Mouse (Mus musculus): Measurements from ENCODE around the gene Srrm2. TPM values are rescaled to one million over a fixed set of nuclear protein-coding genes. Genes with fewer than 3 reads are reported as not detected.

Srrm2 gene
- polyA plus RNA-seq, 1 experiment from 2014 or later, result 562 TPM

GRCm38 (mm10) chr17:23823614-23824013 is 33.3 kb downstream of the Srrm2 start:
- Histone ChIP-seq H3K4me1 (peaks cover 36% of the 10 kb centered on the region), H3K4me3 (no peak overlapping the region), H3K27me3 (ENCODE audit: low read depth, poor library complexity, severe bottlenecking) (no peaks in the 10 kb centered on the region), H3K27ac (no peak overlapping the region), H3K36me3 (peaks cover 90% of the 10 kb centered on the region), H3K9me3 (replicated peaks) (0 out of 2 replicates have a peak, but pooled peaks cover 4% of the 10 kb centered on the region)
- WGBS, result 93% methylated on average over 12 of the region's 12 CpGs
- no peak for DNase-seq (ENCODE audit: low spot score)

DNA sequence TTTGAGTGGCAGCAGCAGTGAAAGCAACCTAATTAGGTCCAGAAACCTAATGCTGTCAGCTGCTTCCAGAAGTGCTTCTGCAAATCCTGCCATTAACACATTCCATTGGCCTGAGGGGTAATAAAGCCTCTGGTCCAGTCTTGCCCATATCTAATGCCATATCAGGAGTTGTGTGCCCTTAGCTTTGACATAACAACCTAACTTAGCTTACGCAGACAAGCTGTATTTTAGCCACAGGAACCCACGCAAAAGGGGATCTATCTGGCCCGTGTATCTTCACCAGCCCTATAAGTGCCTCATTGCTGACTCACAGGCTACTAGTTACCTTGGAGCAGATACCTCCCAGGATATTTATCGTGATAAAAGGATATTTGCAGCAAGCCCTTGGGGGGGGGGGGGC is 35.3 kb downstream of the Srrm2 start:
- Histone ChIP-seq H3K9me3 (replicated peaks) (no peaks in the 10 kb centered on the region), H3K36me3 (peaks cover 70% of the 10 kb centered on the region), H3K4me1 (peaks cover 43% of the 10 kb centered on the region), H3K27ac (no peak overlapping the region), H3K4me3 (no peak overlapping the region; the same call in 1 of the 2 replicates), H3K27me3 (ENCODE audit: low read depth, poor library complexity, severe bottlenecking) (no peaks in the 10 kb centered on the region)
- DNase-seq (ENCODE audit: low spot score), result no peak
- WGBS, result 83% methylated on average over 4 of the region's 4 CpGs

GRCm38 (mm10) chr17:23828271-23829001 is 38.1 kb downstream of the Srrm2 start:
- Histone ChIP-seq H3K4me3 (peak overlapping the region; percentile 90), H3K9me3 (replicated peaks) (no peaks in the 10 kb centered on the region), H3K36me3 (peaks cover 42% of the 10 kb centered on the region), H3K27ac (peak overlapping the region; percentile 93), H3K27me3 (ENCODE audit: low read depth, poor library complexity, severe bottlenecking) (peaks cover 3% of the 10 kb centered on the region; the same call in 1 of the 2 replicates), H3K4me1 (peaks cover 41% of the 10 kb centered on the region)
- peak; percentile 81 for DNase-seq (ENCODE audit: low spot score)
- under 1% methylated on average over 45 of the region's 47 CpGs for WGBS

GRCm38 (mm10) chr17:23829064-23829619 is 38.8 kb downstream of the Srrm2 start, which contains the start of gene Elob:
Elob (minus strand) TSS chr17:23829136.
- H3K4me3 ChIP-seq, result peak within 1 kb of the TSS; percentile 90
- peak within 1 kb of the TSS; percentile 93 for H3K27ac ChIP-seq
- peaks cover 35% of the 10 kb centered on the region for H3K36me3 ChIP-seq
- H3K27me3 ChIP-seq (ENCODE audit: low read depth, poor library complexity, severe bottlenecking), result peaks cover 9% of the 10 kb centered on the region; the same call in 1 of the 2 replicates
- peaks cover 40% of the 10 kb centered on the region for H3K4me1 ChIP-seq
- peak; percentile 93 for DNase-seq (ENCODE audit: low spot score)
- no peaks in the 10 kb centered on the region for H3K9me3 ChIP-seq (replicated peaks)
- WGBS, result 2% methylated on average over 40 of the region's 42 CpGs

DNA sequence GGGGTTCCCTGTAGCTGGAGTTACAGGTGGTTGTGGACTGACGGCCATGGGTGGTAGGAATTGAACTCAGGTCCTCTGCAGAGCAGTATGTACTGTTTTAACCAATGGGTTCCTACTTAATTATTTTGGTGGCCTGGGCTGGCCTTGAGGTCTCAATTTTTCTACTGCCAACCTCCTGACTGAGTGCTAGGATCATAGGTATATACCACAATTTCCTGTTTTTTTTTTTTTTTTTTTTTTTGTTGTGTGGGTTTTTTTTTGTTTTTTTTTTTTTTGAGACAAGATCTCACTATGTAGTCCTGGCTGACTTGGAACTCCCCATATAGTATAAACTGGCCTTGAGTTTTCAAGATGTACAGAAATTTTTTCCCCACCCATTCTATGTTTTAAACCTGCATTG is 40.9 kb downstream of the Srrm2 start:
- no peak for DNase-seq (ENCODE audit: low spot score)
- H3K27me3 ChIP-seq (ENCODE audit: low read depth, poor library complexity, severe bottlenecking), result peaks cover 21% of the 10 kb centered on the region; the same call in 1 of the 2 replicates
- no peaks in the 10 kb centered on the region for H3K9me3 ChIP-seq (replicated peaks)
- H3K27ac ChIP-seq, result no peak overlapping the region
- 97% methylated on average over 1 of the region's 1 CpGs for WGBS
- peaks cover 14% of the 10 kb centered on the region for H3K36me3 ChIP-seq
- no peak overlapping the region for H3K4me3 ChIP-seq
- H3K4me1 ChIP-seq, result peaks cover 27% of the 10 kb centered on the region

DNA sequence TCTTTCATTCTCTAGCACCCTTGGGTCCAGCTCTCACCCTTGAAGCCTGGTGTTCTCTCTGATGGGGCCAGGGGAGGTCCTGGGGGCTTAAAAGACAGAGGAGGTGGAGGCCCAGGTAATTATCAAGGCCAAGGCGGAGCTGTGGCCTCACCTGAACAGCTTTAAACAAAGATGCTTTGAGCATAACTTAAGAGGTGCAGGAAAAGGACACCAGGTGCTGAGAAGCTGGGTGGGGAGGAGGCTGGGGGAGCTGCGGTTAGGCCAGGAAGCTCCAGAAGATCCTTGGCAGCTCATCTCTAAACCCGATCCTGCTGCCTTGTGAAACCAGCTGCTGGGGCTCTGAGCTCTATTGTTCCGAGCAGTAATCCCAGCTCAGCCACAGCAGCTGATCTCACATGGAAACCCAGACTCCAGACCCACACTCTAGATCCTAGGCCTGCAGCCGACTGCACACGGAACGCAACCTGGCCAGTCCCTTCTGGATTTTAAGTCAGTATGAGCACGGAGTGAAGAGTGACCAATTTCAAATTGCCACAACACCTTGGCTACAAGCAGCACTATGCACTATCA is 45.8 kb downstream of the Srrm2 start, which contains the start of gene Prss33:
TSS of gene Prss33 (minus strand) at position 51 of the 570 bp plus-strand sequence.
- H3K4me3 ChIP-seq, result no peak within 1 kb of the TSS
- 77% methylated on average over 8 of the region's 8 CpGs for WGBS
- H3K4me1 ChIP-seq, result peaks cover 7% of the 10 kb centered on the region; the same call in 1 of the 2 replicates
- no peaks in the 10 kb centered on the region for H3K9me3 ChIP-seq (replicated peaks)
- no peak within 1 kb of the TSS for H3K27ac ChIP-seq
- H3K36me3 ChIP-seq, result no peaks in the 10 kb centered on the region
- peaks cover 21% of the 10 kb centered on the region; the same call in 1 of the 2 replicates for H3K27me3 ChIP-seq (ENCODE audit: low read depth, poor library complexity, severe bottlenecking)
- no peak for DNase-seq (ENCODE audit: low spot score)

GRCm38 (mm10) chr17:23841145-23841544 is 50.8 kb downstream of the Srrm2 start:
- Histone ChIP-seq H3K36me3 (no peaks in the 10 kb centered on the region), H3K4me1 (peaks cover 12% of the 10 kb centered on the region), H3K9me3 (replicated peaks) (no peaks in the 10 kb centered on the region), H3K27me3 (ENCODE audit: low read depth, poor library complexity, severe bottlenecking) (peaks cover 6% of the 10 kb centered on the region; the same call in 1 of the 2 replicates), H3K27ac (no peak overlapping the region), H3K4me3 (no peak overlapping the region)
- WGBS, result 33% methylated on average over 4 of the region's 4 CpGs
- peak; percentile 64 for DNase-seq (ENCODE audit: low spot score)

DNA sequence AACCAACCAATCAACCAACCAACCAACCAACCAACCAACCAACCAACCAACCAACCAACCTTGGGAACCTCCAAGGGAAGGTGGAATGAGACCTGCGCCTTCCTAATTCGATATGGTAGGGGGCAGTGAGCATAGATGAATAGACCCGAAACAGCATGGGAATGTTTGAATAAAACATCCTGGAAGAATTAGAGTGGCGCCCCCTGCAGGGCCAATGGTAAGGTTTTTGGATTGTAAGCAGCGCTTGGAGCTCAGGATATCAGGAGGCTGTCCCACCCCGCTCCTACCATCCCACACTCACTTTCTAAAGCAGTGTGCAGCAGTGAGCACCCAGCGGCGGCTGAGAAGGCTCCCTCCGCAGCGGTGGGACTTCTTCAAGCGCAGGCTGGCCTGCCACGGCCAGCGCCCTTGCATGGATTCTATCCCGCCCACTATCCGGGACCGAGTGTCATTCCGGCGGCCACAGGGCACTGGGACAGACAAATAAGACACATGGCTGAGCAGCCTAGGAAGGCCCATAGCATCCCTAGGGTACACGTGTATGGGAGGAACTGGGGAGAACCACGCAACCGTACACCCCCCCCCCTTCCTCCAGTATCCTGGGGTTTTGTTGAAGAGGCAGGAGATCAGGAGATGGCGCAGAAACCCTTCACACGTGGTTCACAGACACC is 52.9 kb downstream of the Srrm2 start:
- WGBS, result 45% methylated on average over 23 of the region's 23 CpGs
- Histone ChIP-seq H3K4me1 (peaks cover 12% of the 10 kb centered on the region), H3K4me3 (peak overlapping the region; percentile 43), H3K36me3 (no peaks in the 10 kb centered on the region), H3K9me3 (replicated peaks) (no peaks in the 10 kb centered on the region), H3K27me3 (ENCODE audit: low read depth, poor library complexity, severe bottlenecking) (peaks cover 6% of the 10 kb centered on the region; the same call in 1 of the 2 replicates), H3K27ac (peak overlapping the region; percentile 31; the same call in 1 of the 2 replicates)
- DNase-seq (ENCODE audit: low spot score), result peak; percentile 39

- H3K4me3 ChIP-seq, result peak within 1 kb of the TSS; percentile 43
- H3K36me3 ChIP-seq, result no peaks in the 10 kb centered on the region
- peak within 1 kb of the TSS; percentile 31; the same call in 1 of the 2 replicates for H3K27ac ChIP-seq
- WGBS, result 11% methylated on average over 19 of the region's 19 CpGs
- DNase-seq (ENCODE audit: low spot score), result peak; percentile 80
- peaks cover 6% of the 10 kb centered on the region; the same call in 1 of the 2 replicates for H3K27me3 ChIP-seq (ENCODE audit: low read depth, poor library complexity, severe bottlenecking)
- no peaks in the 10 kb centered on the region for H3K9me3 ChIP-seq (replicated peaks)
- peaks cover 12% of the 10 kb centered on the region for H3K4me1 ChIP-seq
Measured at GRCm38 (mm10) chr17:23843812-23844273, 53.5 kb downstream of the Srrm2 start, which contains the start of the genes Prss32 and Prss41. Prss32 (plus strand) TSS chr17:23843855. Prss41 (minus strand) TSS chr17:23844172.

DNA sequence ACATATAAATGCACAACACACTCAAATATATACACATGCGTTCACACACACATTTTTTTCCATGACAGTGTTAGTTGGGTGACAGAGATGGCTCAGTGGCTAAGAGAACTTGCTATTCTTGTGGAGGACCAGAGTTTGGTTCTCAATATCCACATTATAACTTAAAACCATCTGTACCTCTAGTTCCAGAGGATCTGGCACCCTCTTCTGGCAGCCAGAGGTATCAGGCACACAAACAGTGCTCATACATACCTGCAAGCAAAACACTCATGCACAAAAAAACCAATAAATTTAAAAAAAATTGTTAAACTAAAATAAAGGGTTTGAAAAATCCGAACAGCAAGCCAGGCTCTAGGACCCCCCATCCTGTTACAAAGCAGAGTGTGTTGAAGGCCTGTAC is 59.7 kb downstream of the Srrm2 start:
- no peaks in the 10 kb centered on the region for H3K4me1 ChIP-seq
- no peaks in the 10 kb centered on the region for H3K27me3 ChIP-seq (ENCODE audit: low read depth, poor library complexity, severe bottlenecking)
- WGBS, result 61% methylated on average over 2 of the region's 2 CpGs
- no peak overlapping the region for H3K4me3 ChIP-seq
- no peak for DNase-seq (ENCODE audit: low spot score)
- no peaks in the 10 kb centered on the region for H3K9me3 ChIP-seq (replicated peaks)
- no peak overlapping the region for H3K27ac ChIP-seq
- H3K36me3 ChIP-seq, result no peaks in the 10 kb centered on the region

DNA sequence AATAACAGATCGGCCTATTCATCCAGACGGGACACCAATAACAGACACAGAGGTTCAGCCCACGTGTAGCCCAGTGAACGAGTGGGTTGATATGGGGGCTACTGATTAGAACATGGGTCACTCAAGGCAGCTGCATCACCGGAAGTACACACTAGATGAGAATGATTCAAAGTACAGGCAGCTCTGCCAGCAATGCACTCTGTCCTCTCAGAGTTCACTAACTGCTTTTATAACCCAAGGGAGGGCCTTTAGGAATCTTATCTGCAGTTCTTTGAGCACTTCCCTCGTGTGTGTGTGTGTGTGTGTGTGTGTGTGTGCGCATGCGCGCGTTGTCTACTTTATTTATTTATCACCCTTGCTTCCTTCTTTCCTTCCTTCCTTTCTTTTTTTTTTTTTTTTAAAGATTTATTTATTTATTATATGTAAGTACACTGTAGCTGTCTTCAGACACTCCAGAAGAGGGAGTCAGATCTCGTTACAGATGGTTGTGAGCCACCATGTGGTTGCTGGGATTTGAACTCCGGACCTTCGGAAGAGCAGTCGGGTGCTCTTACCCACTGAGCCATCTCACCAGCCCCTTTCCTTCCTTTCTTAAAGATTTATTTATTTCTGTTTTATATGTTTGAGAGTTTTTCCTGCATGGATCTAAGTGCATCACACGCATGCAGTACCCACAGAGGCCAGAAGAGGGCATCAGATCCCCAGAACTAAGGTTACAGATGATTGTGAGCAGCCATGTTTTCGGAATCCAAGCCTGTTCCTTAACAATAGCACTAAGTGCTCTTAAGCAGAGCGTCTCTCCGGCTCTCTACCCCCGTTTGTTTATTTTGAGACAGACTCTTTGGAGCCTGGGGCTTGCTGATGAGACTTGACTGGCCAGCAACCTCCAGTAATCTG is 60.8 kb downstream of the Srrm2 start:
- H3K27ac ChIP-seq, result 0 out of 2 replicates have a peak overlapping the region, but pooled peaks have one; percentile 42
- no peak overlapping the region for H3K4me3 ChIP-seq
- H3K36me3 ChIP-seq, result no peaks in the 10 kb centered on the region
- H3K9me3 ChIP-seq (replicated peaks), result no peaks in the 10 kb centered on the region
- H3K27me3 ChIP-seq (ENCODE audit: low read depth, poor library complexity, severe bottlenecking), result no peaks in the 10 kb centered on the region
- H3K4me1 ChIP-seq, result peaks cover 7% of the 10 kb centered on the region
- WGBS, result 66% methylated on average over 19 of the region's 19 CpGs
- peak; percentile 77 for DNase-seq (ENCODE audit: low spot score)
